Mouse (Mus musculus) ES-E14 (cell line): ENCODE results near the gene Irak4. TPM values are rescaled to one million over a fixed set of nuclear protein-coding genes. Genes with fewer than 3 reads are reported as not detected.

Experiments
- DNase-seq: peaks from one replicate; pipeline ENCODE4 v3.0.0-alpha.2; 2013; ENCODE audit warnings: low read depth, low spot score
- H3K27ac ChIP-seq: 2 replicates; pipeline ENCODE4 v1.5.1; 2012; ENCODE audit warnings: low read depth, mild to moderate bottlenecking, low read length, moderate library complexity, mixed read lengths; ENCODE audit not compliant: poor library complexity, insufficient read depth, severe bottlenecking
- H3K36me3 ChIP-seq: 2 replicates; pipeline ENCODE4 v1.6.1; 2012; ENCODE audit warnings: mild to moderate bottlenecking, low read length, moderate library complexity, mixed read lengths; ENCODE audit not compliant: control insufficient read depth, poor library complexity, insufficient read depth, severe bottlenecking
- H3K4me1 ChIP-seq, 2 experiments: fragments of 150-350 bp in 1 of 2; sonication (generic) in 1 of 2; 2 replicates each; pipeline ENCODE4 v1.6.1; 2012; ENCODE audit warnings: low read length in 2 of 2, mild to moderate bottlenecking in 1 of 2, mixed read lengths in 1 of 2; ENCODE audit not compliant: control insufficient read depth in 2 of 2, insufficient read depth in 2 of 2, poor library complexity in 1 of 2
- H3K4me3 ChIP-seq, 2 experiments: fragments of 150-350 bp in 1 of 2; sonication (generic) in 1 of 2; 2 replicates each; pipeline ENCODE4 v1.5.1; 2012; ENCODE audit warnings: low read length in 2 of 2, low read depth in 1 of 2, mild to moderate bottlenecking in 1 of 2, mixed read lengths in 1 of 2; ENCODE audit not compliant: insufficient read depth in 1 of 2, poor library complexity in 1 of 2, severe bottlenecking in 1 of 2
- H3K9ac ChIP-seq: 2 replicates; pipeline ENCODE4 v1.6.1; 2012; ENCODE audit warnings: low read depth, mild to moderate bottlenecking, low read length, mixed read lengths; ENCODE audit not compliant: poor library complexity, insufficient read depth, severe bottlenecking
- H3K9me3 ChIP-seq: fragments of 150-350 bp; sonication (generic); 2 replicates; pipeline ENCODE4 v1.6.1; 2012; ENCODE audit warnings: low read depth, mild to moderate bottlenecking, low read length; ENCODE audit not compliant: control insufficient read depth, insufficient read depth
- CHD2 ChIP-seq: IDR thresholded peaks from 2 replicates; pipeline ENCODE4 v1.6.1; 2014; ENCODE audit warnings: mild to moderate bottlenecking, low read depth, low read length, inconsistent platforms
- HCFC1 ChIP-seq: IDR thresholded peaks from 2 replicates; pipeline ENCODE4 v1.6.1; 2012; ENCODE audit warnings: low read length, inconsistent platforms, borderline replicate concordance; ENCODE audit not compliant: insufficient read depth
- MAFK ChIP-seq: IDR thresholded peaks from 2 replicates; pipeline ENCODE4 v1.6.1; 2014; ENCODE audit warnings: mild to moderate bottlenecking, low read depth, low read length, inconsistent platforms; ENCODE audit not compliant: insufficient read depth
- ZC3H11A ChIP-seq: IDR thresholded peaks from 2 replicates; pipeline ENCODE4 v1.6.1; 2012; ENCODE audit warnings: low read depth, mild to moderate bottlenecking, inconsistent platforms, low read length, borderline replicate concordance
- ZNF384 ChIP-seq: IDR thresholded peaks from 2 replicates; pipeline ENCODE4 v1.6.1; 2012; ENCODE audit warnings: low read depth, low read length, inconsistent platforms
- in situ Hi-C, 2 experiments: fragments of 600-800 bp; cut with MboI; formaldehyde crosslinking; loops; one replicate each; pipeline ENCODE4 v1.15.1; 2025; ENCODE audit warnings: low sequenced_read_pairs in 2 of 2, inconsistent platforms in 1 of 2; ENCODE audit not compliant: unreplicated experiment in 2 of 2
- total RNA-seq: library from RNA; depleted of rRNA; stranded (reverse); fragments of 300-350 nt; gene quantifications from 2 replicates; pipeline ENCODE4 v1.2.3, GENCODE M21; 2012

The Irak4 gene
- total RNA-seq, 1 experiment = 2.3 TPM

DNA sequence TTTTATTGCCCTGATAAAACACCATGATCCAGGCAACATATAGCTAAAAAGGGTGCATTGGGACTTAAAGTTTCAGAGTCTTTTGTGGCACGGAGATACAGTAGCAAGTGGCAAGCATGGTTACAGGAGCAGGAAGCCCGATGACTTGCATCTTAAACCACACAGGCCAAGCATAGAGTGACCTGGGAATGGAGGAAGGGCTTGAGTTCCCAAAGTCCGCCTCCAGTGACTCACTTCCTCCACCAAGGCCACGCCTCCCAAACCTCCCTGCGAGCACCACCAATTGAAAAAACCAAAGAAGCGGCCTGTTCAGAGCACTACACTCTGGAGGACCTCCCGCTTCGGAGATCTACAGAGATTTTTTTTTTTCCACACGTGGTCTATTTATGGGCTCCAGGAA lies 22.4 kb downstream of the Irak4 start:
- Histone ChIP-seq H3K36me3 (no peaks in the 10 kb centered on the region), H3K9me3 (no peaks in the 10 kb centered on the region), H3K27ac (no peak overlapping the region), H3K4me3 (peak overlapping the region; percentile 31 to 61), H3K4me1 (peaks cover 2 to 6% of the 10 kb centered on the region in 2 experiments; a peak in 2 of 4 replicates), H3K9ac (peak overlapping the region; percentile 38; the same call in 1 of the 2 replicates)
- peak; percentile 61 for DNase-seq
- TF ChIP-seq ZC3H11A (no peak), HCFC1 (no peak), MAFK (no peak), ZNF384 (no peak), CHD2 (no peak)
- in situ Hi-C loops = no loop called here

DNA sequence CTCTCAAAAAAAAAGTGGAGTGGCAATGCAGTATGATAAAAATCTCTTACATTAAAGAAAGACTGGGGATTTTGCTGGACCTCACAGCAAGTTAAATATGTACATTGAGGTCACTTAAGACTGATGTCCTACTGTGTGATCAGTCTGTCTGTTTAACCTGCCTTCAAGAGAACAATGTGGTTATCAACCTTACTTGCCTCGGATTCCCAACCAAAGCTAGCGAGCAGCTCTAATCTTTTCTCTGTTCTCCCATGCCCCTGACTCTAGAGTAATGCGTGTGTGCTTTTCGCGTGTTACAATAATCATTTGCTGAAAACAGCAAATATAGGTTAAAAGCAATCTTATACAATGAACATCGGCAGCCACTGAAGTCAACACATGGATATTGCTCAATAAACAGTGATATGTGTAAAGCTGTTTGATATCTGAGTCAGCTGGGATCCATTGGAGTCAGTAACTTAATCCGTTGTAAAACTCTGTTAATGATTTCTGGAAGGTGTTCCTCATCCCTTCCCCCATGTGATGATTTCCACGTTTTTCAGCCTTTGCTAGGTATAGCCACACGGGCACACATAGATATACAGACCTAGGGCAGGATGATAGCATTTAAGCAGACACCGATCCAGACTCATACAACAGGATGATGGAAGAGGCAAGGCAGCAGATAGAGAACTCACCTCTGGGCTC lies 25.2 kb downstream of the Irak4 start:
- no peak for DNase-seq
- in situ Hi-C loops = no loop called here
- peaks cover 2% of the 10 kb centered on the region in 2 experiments; a peak in 1 of 4 replicates for H3K4me1 ChIP-seq
- H3K4me3 ChIP-seq = no peak overlapping the region
- TF ChIP-seq CHD2 (no peak), ZC3H11A (no peak), ZNF384 (no peak), HCFC1 (no peak), MAFK (no peak)
- no peak overlapping the region for H3K27ac ChIP-seq
- no peaks in the 10 kb centered on the region for H3K9me3 ChIP-seq
- H3K36me3 ChIP-seq = no peaks in the 10 kb centered on the region; the same call in 1 of the 2 replicates
- H3K9ac ChIP-seq = no peak overlapping the region

DNA sequence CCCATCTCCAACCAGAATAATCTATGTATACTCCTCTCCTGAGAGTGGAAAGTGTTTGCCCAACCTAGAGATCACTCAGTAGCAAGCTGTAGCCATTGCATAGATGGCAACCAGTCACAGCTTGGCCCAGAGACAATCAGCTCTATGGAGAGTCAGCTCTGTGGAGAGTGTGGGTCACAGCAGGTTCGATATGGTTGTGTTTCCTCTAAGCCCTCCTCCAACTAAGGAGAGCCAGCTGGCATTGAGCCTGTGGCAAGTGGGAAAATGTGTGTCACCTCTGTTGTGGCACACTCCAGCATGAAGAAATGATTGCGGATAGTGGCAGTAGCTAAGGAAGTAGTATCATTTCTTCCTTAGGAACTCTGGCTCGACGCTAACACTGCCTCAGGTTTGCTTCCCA lies 28.1 kb downstream of the Irak4 start:
- no peaks in the 10 kb centered on the region for H3K9me3 ChIP-seq
- no peak for DNase-seq
- peaks cover 2 to 7% of the 10 kb centered on the region in 2 experiments; a peak in 2 of 4 replicates for H3K4me1 ChIP-seq
- no peaks in the 10 kb centered on the region; the same call in 1 of the 2 replicates for H3K36me3 ChIP-seq
- in situ Hi-C loops = no loop called here
- TF ChIP-seq ZC3H11A (no peak), ZNF384 (no peak), MAFK (no peak), HCFC1 (no peak), CHD2 (no peak)
- H3K27ac ChIP-seq = no peak overlapping the region
- no peak overlapping the region for H3K9ac ChIP-seq
- no peak overlapping the region for H3K4me3 ChIP-seq

DNA sequence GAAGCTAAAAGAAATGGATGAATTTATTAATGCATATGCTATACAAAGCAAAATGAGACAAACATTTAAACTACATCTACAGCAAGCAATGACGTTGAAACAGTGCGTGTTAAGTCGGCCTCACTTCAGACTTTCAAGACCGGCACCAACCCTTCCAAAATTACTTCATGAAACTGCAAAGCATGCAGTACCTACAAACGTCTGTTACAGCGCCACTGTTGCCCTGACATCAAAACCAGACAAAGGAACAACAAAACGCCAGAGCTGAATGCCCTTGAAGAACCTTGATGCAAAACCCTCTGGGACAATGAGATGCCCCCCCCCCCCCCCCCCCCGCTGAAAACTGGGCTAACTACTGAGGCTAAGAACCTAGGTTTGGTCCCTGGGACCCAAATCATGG lies 29.3 kb downstream of the Irak4 start:
- no peaks in the 10 kb centered on the region; the same call in 1 of the 2 replicates for H3K36me3 ChIP-seq
- TF ChIP-seq ZNF384 (no peak), HCFC1 (no peak), MAFK (no peak), ZC3H11A (no peak), CHD2 (no peak)
- H3K9me3 ChIP-seq = no peaks in the 10 kb centered on the region
- H3K9ac ChIP-seq = no peak overlapping the region
- DNase-seq = no peak
- in situ Hi-C loops = no loop called here
- H3K27ac ChIP-seq = no peak overlapping the region
- peaks cover 2 to 5% of the 10 kb centered on the region in 2 experiments; a peak in 2 of 4 replicates for H3K4me1 ChIP-seq
- no peak overlapping the region for H3K4me3 ChIP-seq
